Mouse (Mus musculus): Measurements from ENCODE around the gene Agap1.

DNA sequence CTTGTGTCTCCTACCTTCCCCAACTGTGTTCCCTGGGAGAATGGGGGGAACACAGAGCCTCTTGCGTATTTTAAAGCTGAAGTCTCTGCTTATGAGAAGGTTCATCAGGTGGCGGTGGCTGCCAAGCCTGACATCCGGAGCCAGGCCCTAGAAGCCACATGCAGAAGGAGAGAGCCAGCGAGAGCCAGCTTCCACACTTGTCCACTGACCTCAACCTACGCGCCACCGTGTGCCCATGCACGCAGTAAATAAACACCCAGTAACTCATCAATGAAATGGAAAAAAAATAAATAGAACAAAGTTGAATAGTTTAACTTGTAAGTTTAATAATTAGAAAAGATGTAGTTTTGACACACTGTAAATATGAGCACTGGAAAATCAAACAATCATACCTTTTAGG lies 455.2 kb downstream of the Agap1 start:
- TF ChIP-seq CTCF (IDR thresholded peaks at IDR 0.05; ENCODE audit: control insufficient read depth, insufficient read depth, low read length) (no peak), POLR2A (IDR thresholded peaks at IDR 0.05; ENCODE audit: borderline replicate concordance, control insufficient read depth, low read depth, low read length) (no peak)

Measured in bone marrow, adult 2 months (tissue).